Mouse (Mus musculus) liver, embryonic 16.5 days (tissue): ENCODE results near the gene Flnb. TPM values are rescaled to one million over a fixed set of nuclear protein-coding genes. Genes with fewer than 3 reads are reported as not detected.
A peak's percentile ranks its signal among the peaks of the same experiment; 100 is the strongest.

Source experiments
- ATAC-seq: fragments of 200-750 bp; cut with Nextera tagmentation; 2 replicates; pipeline ENCODE4 v1.8.0; 2017; ENCODE audit warnings: low read depth, mild to moderate bottlenecking, moderate number of reproducible peaks, moderate library complexity
- H3K27ac ChIP-seq: fragments of 300-500 bp; sonication (generic); 2 replicates; pipeline ENCODE4 v1.5.1; 2014; ENCODE audit warnings: mild to moderate bottlenecking, low read length
- H3K27me3 ChIP-seq: fragments of 300-500 bp; sonication (generic); 2 replicates; pipeline ENCODE4 v1.6.1; 2014; ENCODE audit warnings: low read depth, low read length, mixed read lengths; ENCODE audit not compliant: control insufficient read depth, insufficient read depth
- H3K36me3 ChIP-seq: fragments of 300-500 bp; sonication (generic); 2 replicates; pipeline ENCODE4 v1.6.1; 2014; ENCODE audit warnings: mild to moderate bottlenecking; ENCODE audit not compliant: control insufficient read depth, insufficient read depth
- H3K4me1 ChIP-seq: fragments of 300-500 bp; sonication (generic); 2 replicates; pipeline ENCODE4 v1.6.1; 2014; ENCODE audit warnings: low read depth, low read length, mixed read lengths; ENCODE audit not compliant: control insufficient read depth
- H3K4me2 ChIP-seq: fragments of 300-500 bp; sonication (generic); 2 replicates; pipeline ENCODE4 v1.6.1; 2014; ENCODE audit warnings: low read depth, low read length, mixed read lengths
- H3K4me3 ChIP-seq: fragments of 300-500 bp; sonication (generic); 2 replicates; pipeline ENCODE4 v1.5.1; 2014; ENCODE audit warnings: low read depth, mild to moderate bottlenecking, low read length
- H3K9ac ChIP-seq: fragments of 300-500 bp; sonication (generic); 2 replicates; pipeline ENCODE4 v1.6.1; 2014; ENCODE audit warnings: low read depth, low read length
- H3K9me3 ChIP-seq: fragments of 300-500 bp; sonication (generic); replicated peaks from 2 replicates; pipeline ENCODE4 v1.6.1; 2016; ENCODE audit warnings: low read length; ENCODE audit not compliant: control insufficient read depth
- WGBS: fragments of 180-500 bp; shearing (Covaris S2); extraction: QIAGEN DNeasy Blood & Tissue Kit; methylation state at CpG from one replicate; pipeline ENCODE4 v1.1.7; 2014; ENCODE audit not compliant: insufficient replicate concordance; 5-methylcytosine and 5-hydroxymethylcytosine counted together
- polyA plus RNA-seq: library from polyadenylated mRNA; unstranded; fragments of >200 nt; fragmentation: Nextera tagmentation; extraction: Ambion mirVana; gene quantifications from 2 replicates; pipeline ENCODE4 v1.2.1, GENCODE M21; 2015

The Flnb gene
- polyA plus RNA-seq, 1 experiment from 2014 or later: 4.8 TPM

DNA sequence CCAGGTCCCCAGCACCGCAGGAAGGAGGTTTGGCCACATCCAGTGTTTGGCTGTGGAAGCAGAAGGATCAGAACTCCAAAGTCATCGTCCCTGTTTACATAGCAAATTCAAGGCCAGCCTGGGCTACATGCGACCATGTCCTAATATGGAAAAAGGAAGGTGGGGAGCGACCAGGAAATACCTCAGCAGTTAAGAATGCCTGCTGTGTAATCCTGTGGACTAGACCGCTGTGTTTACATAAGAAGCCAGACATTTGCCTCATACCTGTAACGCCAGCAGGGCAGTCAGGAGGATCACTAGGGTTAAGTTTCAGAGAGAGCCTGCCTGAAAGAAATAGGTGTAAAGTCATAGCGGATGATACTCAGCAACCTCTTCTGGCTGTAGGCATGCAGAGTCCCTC is 145.4 kb downstream of the Flnb start:
- Histone ChIP-seq H3K27ac (no peak overlapping the region), H3K4me2 (no peak overlapping the region), H3K9ac (no peak overlapping the region), H3K4me1 (no peaks in the 10 kb centered on the region), H3K9me3 (no peaks in the 10 kb centered on the region), H3K36me3 (no peaks in the 10 kb centered on the region), H3K4me3 (no peak overlapping the region), H3K27me3 (no peaks in the 10 kb centered on the region)
- ATAC-seq: no peak
- WGBS: 46% methylated on average over 7 of the region's 7 CpGs

- Histone ChIP-seq H3K27me3 (no peaks in the 10 kb centered on the region), H3K36me3 (no peaks in the 10 kb centered on the region), H3K27ac (no peak overlapping the region), H3K9me3 (no peaks in the 10 kb centered on the region), H3K4me3 (no peak overlapping the region), H3K4me1 (no peaks in the 10 kb centered on the region), H3K4me2 (no peak overlapping the region), H3K9ac (no peak overlapping the region)
- WGBS: 44% methylated on average over 11 of the region's 11 CpGs
- 0 out of 2 replicates have a peak, but pooled peaks have one; percentile 35 for ATAC-seq
Observed at GRCm38 (mm10) chr14:7964219-7964889, 146.6 kb downstream of the Flnb start.

DNA sequence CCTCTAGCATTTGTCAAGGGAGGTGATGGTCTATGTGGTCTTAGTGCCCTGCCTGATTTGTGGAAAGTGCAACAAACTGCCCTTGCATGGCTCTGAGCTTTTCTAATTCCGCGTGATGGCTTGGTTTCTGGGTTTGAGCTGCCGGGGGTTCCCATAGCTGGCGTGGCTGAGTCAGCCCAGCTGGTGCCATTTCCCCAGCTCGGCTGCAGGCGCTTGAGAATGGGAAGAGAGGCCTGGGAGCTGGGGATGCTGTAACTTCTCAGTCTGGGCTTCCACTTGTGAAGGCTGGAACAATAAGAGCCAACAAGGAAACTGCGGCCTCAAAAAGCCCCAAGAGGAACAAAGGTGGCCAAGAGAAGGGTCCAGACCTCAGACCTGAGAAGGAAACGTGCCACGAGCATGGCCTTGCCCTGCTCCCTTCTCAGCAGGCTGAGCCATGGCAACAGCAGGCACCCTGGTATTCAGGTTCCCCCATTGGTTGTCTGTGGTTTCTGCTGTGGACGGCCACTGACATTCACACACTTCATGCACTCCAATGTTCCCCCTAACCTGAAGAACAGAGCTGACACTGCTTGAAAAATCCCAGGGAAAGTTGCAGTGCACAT is 154.2 kb downstream of the Flnb start:
- H3K27ac ChIP-seq: no peak overlapping the region
- 39% methylated on average over 10 of the region's 10 CpGs for WGBS
- H3K9ac ChIP-seq: no peak overlapping the region

DNA sequence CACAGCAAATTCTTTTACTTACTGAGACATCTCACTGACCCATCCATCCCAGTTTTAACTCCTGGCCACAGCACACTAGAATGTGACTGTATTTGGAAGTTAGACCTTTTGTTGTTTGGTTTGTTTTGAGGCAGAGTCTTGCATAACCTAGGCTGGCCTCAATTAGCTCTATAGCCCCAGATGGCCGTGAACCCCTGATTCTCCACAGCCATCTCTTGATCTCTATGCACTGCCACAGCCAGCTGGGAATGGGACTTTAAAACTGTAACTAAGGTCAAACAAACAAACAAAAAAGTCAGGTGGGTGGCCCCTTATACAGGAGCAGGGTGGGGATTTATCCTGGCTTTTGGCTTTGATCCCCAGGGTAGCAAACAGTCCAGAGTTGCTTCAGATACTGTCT is 156.9 kb downstream of the Flnb start:
- no peak overlapping the region for H3K4me2 ChIP-seq

More for the DNA sequence above, 154.2 kb downstream of the Flnb start:
- Histone ChIP-seq H3K9me3 (no peaks in the 10 kb centered on the region), H3K27me3 (no peaks in the 10 kb centered on the region), H3K36me3 (no peaks in the 10 kb centered on the region), H3K4me2 (no peak overlapping the region), H3K4me3 (no peak overlapping the region), H3K4me1 (no peaks in the 10 kb centered on the region)
- ATAC-seq: no peak

GRCm38 (mm10) chr14:7975177-7975576 is 157.4 kb downstream of the Flnb start:
- H3K36me3 ChIP-seq: no peaks in the 10 kb centered on the region

More for the DNA sequence above, 156.9 kb downstream of the Flnb start:
- H3K9me3 ChIP-seq: no peaks in the 10 kb centered on the region
- no peak overlapping the region for H3K27ac ChIP-seq
- no peaks in the 10 kb centered on the region for H3K27me3 ChIP-seq
- peak; percentile 27; the same call in 1 of the 2 replicates for ATAC-seq
- H3K4me3 ChIP-seq: no peak overlapping the region
- no peaks in the 10 kb centered on the region for H3K4me1 ChIP-seq
- no peaks in the 10 kb centered on the region for H3K36me3 ChIP-seq
- H3K9ac ChIP-seq: no peak overlapping the region
- 55% methylated on average over 1 of the region's 1 CpGs for WGBS

GRCm38 (mm10) chr14:7977471-7977870 is 159.7 kb downstream of the Flnb start:
- no peak overlapping the region for H3K9ac ChIP-seq
- no peak for ATAC-seq
- no peaks in the 10 kb centered on the region for H3K4me1 ChIP-seq
- 53% methylated on average over 1 of the region's 1 CpGs for WGBS
- no peaks in the 10 kb centered on the region for H3K36me3 ChIP-seq
- no peak overlapping the region for H3K4me3 ChIP-seq
- no peaks in the 10 kb centered on the region for H3K9me3 ChIP-seq
- H3K27me3 ChIP-seq: no peaks in the 10 kb centered on the region
- H3K4me2 ChIP-seq: no peak overlapping the region
- no peak overlapping the region for H3K27ac ChIP-seq

More at GRCm38 (mm10) chr14:7975177-7975576, 157.4 kb downstream of the Flnb start:
- Histone ChIP-seq H3K27me3 (no peaks in the 10 kb centered on the region), H3K27ac (no peak overlapping the region), H3K9ac (no peak overlapping the region), H3K9me3 (no peaks in the 10 kb centered on the region), H3K4me2 (no peak overlapping the region), H3K4me1 (no peaks in the 10 kb centered on the region), H3K4me3 (no peak overlapping the region)
- 65% methylated on average over 6 of the region's 6 CpGs for WGBS
- ATAC-seq: no peak

DNA sequence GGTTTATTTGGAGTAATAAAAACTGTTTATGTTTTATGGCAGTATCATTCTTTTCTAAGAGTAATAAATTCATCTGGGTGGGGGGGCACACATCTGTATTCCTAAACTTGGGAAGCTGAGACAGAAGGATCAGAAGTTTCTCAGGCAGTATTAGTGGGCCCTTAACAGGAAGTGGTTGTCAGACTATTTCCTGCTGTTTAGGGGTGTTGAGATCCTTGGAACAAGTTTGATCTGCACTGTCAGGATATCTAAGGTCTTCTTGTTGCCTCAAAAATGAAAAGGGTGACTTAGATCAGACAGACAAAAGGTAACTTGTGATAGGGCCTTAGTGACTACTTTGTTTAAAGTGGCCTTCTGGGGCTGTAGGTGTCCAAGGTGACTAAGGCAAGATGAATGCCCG is 160.4 kb downstream of the Flnb start:
- ATAC-seq: no peak
- no peaks in the 10 kb centered on the region for H3K4me1 ChIP-seq
- no peaks in the 10 kb centered on the region for H3K9me3 ChIP-seq
- WGBS: 55% methylated on average over 1 of the region's 1 CpGs
- H3K9ac ChIP-seq: no peak overlapping the region
- no peak overlapping the region for H3K4me2 ChIP-seq
- H3K4me3 ChIP-seq: no peak overlapping the region
- H3K36me3 ChIP-seq: no peaks in the 10 kb centered on the region
- H3K27me3 ChIP-seq: no peaks in the 10 kb centered on the region
- no peak overlapping the region for H3K27ac ChIP-seq

DNA sequence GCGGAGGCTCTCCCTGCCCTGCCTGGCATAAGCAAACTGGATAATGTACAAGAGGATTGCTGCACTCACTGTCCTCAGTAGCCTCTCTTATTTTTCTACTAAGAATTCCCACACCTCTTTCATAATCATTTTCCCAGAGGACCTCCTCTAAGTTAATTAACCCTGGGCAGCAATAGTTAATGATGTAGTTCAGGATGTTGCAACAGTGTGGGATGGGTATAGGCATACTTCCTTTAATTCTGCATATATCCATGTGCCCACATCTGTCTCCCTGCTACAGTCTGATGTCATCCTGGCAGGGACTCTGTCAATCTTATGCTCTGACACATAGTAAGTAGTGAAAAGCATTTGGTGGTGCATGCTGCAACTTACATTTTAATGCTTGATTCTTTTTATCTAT is 163.5 kb downstream of the Flnb start:
- Histone ChIP-seq H3K36me3 (no peaks in the 10 kb centered on the region), H3K9ac (no peak overlapping the region)
- no peak for ATAC-seq

DNA sequence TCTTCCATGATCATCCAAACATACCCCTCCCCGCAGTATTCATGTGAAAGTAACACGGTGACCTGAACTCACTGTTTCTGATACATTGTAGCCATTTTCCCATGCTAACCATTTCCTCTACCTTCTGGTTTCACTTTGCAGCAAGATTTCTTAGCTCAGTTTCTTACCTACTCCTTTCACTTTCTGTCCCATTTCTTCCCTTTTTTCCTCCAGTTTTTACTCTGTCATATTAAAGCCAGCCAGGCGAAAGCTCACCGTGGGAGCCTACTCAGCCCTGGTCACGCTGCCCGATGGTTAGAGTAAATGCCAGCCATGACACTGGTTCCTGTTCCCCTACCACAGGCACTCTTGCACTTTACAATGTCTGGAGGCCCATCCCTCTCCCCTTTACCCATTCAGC is 169.2 kb downstream of the Flnb start:
- Histone ChIP-seq H3K4me1 (no peaks in the 10 kb centered on the region; the same call in 1 of the 2 replicates), H3K9ac (no peak overlapping the region), H3K36me3 (no peaks in the 10 kb centered on the region), H3K4me2 (no peak overlapping the region), H3K27ac (no peak overlapping the region), H3K27me3 (no peaks in the 10 kb centered on the region), H3K4me3 (no peak overlapping the region), H3K9me3 (no peaks in the 10 kb centered on the region)
- no peak for ATAC-seq
- 71% methylated on average over 6 of the region's 6 CpGs for WGBS

More for the DNA sequence above, 163.5 kb downstream of the Flnb start:
- Histone ChIP-seq H3K27me3 (no peaks in the 10 kb centered on the region), H3K9me3 (no peaks in the 10 kb centered on the region), H3K4me2 (no peak overlapping the region), H3K4me3 (no peak overlapping the region), H3K4me1 (no peaks in the 10 kb centered on the region), H3K27ac (no peak overlapping the region)
- WGBS: 60% methylated on average over 1 of the region's 1 CpGs
